Mouse (Mus musculus) kidney, postnatal 10 days (tissue): ENCODE measurements at regions not wholly inside any gene's neighbourhood (a gene's known extent, or its start where the extent isn't known, plus 50 kb on each side); places are given as distances from the start of the nearest gene placed in this dataset.

Source experiments
- DNase-seq: peaks from one replicate; pipeline ENCODE4 v3.0.0; 2021; ENCODE audit warnings: mixed read lengths

DNA sequence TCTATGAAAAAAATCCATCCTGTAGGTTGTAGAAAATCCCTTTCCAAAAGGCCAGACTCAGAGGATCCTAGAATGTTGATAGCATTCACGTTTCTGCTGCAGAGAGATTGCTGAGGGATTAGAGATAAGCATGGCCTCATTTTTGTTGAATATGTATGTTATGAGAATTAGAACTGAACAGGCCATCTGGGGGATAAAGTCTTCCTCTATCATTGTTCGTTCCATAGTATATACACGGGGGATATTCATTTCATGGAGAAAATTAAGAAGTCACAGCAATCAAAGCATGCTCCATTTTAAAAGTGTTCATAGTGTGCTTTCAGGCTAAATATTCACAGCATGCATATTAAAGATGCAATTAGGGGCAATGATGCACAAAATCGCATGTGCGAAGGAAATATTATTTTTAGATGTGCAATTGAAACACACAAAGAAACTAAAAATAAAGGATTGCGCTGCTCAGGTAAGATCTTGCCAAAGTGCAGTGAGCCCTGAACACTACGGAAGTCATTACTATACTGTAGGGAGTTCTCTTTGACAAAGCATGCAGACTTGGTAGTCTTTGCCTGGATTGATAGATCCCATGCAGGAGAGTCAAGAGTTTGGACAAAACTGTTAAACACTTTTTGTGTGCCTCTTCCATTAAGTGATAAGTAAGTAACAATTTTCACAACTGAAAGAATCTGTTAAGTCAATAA lies 511.5 kb downstream of the Phf3 start:
- DNase-seq, result no peak

DNA sequence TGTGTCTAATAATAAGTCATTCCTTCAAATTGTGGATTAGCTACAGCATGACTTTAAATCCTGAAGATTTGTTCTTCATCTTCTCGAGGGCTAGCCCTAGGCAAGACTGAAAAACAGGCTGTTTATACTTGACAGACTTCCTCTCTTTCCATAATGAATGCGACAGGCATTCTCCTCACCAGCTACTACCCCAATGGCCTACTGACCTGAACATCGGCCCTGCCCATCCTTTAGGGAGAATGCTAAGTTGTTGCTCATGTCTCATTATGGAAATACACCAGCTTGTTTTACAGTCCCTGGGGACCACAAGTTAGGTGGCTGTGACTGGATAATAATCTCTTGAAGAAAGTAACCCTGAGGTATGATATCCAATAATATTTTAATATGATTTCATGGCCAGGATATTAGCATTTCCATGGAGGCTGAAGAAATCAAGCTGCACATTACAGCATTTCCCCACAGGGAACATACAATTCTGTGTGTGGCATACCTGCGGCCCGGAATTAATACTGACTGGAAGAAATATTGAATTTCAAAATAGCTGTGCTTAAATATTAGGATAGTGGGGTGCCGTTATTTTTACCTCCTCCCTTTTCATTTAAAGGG lies 553.0 kb downstream of the Phf3 start:
- no peak for DNase-seq

DNA sequence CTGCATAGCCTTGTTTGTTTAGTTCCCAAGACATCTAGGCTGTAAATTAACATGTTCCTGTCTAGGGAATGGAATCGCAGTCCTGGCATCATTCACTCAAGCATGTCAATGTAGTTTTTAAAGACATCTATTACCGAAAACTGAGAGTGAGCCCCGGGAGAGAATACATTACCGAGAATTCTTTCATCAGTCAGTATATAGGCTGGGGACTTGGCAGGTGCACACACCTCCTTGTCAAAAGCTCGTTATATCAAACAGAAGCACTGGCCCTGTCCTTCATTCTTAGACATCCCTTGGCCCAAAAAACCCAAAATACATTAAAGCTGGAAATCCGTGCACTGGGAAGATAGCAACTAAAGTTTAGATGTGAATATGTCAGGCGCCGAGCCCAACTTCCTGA lies 555.5 kb downstream of the Phf3 start:
- no peak for DNase-seq

DNA sequence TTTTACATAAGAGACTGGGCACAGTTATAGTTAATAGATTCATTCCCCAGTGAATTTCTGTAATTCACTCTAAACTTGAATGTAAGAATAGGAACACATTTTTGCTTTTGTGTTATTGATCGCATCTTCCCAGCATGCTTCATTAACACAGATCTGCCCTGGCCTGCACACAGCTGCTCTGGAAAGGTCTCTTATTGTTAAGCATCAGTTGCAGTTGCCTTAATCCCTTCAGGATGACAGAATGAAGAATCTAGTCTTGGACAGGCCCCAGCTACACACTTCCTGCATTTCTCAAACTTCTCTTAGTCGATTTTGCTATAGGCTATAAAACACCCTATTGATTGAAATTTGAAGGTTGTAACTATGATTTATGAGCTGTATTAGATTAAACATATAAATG lies 584.6 kb downstream of the Phf3 start:
- DNase-seq, result no peak

DNA sequence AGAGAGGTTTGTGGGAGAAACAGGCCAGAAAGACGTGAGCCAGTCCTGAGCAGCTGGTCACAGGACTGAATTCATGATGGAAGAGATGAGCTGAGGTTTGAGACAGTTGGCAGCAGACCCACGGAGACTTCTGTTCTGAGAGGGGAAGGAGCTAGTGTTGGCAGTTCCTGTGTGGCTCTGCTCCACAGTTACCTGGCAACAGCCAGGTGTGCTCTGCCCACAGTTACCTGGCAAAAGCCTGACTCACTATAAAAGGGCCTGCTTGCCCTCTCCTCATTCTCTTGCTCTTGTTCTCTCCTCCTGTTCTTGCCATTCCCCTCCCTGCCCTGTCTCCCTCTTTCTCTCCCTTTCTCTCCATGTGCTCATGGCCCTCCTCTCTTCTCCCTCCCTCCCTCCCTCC lies 611.3 kb downstream of the Phf3 start:
- DNase-seq, result no peak

DNA sequence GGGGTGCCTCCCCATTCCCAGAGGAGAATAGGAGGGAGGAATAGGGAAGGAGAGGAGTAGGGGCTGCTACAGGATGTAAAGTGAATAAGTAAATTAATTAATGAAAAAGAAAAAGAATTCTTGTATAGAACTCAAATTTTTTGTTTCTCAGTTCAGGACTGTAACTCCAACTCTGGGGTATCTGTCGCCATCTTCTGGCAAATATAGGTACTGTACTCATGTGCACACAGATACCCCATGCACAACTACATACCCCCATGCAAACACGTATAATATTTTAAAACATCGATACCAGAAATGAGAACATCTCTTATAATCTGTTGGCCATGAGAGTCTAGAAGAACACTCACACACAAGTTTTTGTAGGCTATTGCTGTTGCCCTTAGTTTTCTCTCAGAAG lies 614.2 kb downstream of the Phf3 start:
- DNase-seq, result peak; percentile 16

DNA sequence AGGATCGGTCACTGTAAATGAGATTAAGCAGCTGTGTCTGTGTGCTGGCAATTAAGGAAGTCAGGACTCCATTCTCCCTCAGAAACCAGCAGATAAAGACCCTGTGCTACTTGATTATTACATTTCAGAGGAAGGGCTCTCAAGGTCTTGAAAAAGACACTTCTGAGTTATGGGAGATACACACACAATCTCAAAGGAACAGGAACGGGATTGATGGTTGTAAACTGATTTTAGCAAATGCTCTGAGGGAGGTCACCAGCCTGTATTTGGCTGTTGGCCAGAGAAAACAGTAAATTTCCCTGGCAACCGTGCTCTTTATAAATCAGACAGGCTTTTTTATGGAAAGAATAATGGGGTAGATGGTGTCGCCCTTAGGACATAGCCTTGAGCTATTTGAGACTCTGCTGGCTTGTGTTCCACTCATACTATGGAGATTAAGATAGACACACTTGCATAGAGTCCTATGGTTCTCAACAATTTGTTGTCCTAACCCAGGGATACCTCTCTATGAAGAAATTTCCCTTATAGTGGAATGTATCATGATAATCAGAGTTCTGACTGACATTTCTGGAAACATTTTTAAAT lies 656.9 kb downstream of the Phf3 start:
- peak; percentile 24 for DNase-seq

DNA sequence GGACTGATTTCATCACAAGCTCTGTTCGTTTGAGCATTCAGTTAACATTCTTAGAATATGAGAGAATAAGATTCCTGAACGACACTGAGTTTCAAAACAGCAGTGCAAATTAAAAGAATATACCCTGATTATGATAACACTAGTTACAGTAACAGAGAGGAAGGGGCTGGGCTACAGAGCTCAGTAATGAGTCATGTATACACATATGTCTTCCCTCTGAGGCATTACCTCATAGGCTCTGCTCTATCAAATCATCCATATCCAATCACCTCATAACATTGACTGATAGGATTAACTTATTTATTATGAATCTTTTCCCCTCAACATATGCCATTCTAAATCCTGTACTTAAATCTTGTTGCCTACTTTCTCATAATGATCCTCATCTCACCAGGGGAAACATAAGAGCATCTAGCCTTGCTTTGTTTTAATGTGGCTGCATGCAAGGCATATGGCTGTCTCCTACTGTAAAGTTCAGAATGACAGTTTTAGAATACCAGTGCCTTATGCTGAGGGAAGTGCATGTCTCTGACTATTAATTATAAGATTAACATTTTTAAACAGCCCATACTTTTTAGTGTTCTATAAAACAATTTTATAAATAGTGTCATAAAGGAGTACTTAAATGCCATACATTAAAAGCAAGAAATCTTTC lies 669.0 kb downstream of the Phf3 start:
- no peak for DNase-seq

DNA sequence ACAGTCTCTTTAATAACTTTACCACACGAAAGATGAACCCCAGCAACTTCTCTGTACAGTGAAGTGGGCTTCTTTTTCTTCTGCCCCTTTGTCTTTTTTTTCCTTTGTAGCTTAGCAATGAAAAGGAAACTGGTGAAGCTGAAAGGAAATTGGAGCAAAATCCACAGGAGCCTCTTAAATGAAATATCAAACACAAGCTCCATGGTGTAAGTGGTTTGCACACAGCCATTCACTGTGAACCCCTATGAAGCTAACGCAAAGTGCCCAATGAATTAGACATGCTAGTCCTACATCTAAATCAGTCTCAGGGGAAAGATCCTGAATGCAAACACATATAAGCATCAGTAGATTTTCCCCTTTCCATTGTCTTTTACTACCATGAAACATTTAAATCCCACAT lies 697.5 kb downstream of the Phf3 start:
- no peak for DNase-seq

DNA sequence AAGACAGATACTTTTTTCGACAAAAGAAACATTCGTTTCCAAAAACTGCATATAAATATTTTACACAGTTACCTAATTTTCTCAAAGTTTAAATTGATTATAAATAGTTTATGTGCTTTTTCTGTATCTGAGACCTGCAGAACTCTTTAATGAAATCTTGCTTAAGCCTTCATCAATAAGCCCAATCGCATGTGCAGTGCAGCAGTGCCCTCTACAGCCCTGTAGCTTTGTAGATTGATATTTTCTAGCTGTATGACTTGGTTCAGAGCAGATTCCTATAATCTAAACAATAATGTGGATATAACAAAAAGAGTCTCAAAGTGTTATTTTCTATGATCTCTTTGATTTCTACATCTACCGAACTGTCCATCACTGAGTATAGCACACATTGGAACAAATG lies 728.7 kb downstream of the Phf3 start:
- DNase-seq, result peak; percentile 55

DNA sequence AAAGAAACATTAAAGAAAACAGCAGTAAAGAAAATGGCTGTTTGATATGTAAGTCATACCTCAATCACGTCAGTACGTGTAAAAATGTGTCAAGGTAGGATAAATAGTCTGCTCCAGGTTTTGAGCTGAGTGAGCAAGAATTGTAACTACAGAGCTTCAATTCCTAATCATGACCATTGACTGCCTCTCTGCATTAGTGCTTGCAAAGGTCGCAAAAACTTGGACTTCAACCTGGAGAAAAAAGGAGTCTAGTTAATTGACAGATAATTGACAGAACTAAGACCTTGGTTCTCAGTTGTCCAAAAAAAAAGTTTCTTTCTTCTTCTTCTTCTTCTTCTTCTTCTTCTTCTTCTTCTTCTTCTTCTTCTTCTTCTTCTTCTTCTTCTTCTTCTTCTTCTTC lies 759.5 kb downstream of the Phf3 start:
- DNase-seq, result no peak
